Mouse (Mus musculus) hindbrain, embryonic 10.5 days (tissue): ENCODE measurements around the gene Snd1. TPM values are rescaled to one million over a fixed set of nuclear protein-coding genes. Genes with fewer than 3 reads are reported as not detected.
A peak's percentile ranks its signal among the peaks of the same experiment; 100 is the strongest.

Experiments used
- DNase-seq: peaks from one replicate; pipeline ENCODE4 v3.0.0-alpha.2; 2017; ENCODE audit warnings: low spot score
- H3K27ac ChIP-seq: fragments of 300-500 bp; sonication (generic); 2 replicates; pipeline ENCODE4 v1.5.1; 2016; ENCODE audit warnings: mild to moderate bottlenecking, moderate library complexity
- H3K27me3 ChIP-seq: fragments of 300-500 bp; sonication (generic); 2 replicates; pipeline ENCODE4 v1.6.1; 2016; ENCODE audit warnings: mild to moderate bottlenecking; ENCODE audit not compliant: poor library complexity, insufficient read depth, severe bottlenecking
- H3K36me3 ChIP-seq: fragments of 300-500 bp; sonication (generic); 2 replicates; pipeline ENCODE4 v1.6.1; 2016; ENCODE audit warnings: mild to moderate bottlenecking, moderate library complexity
- H3K4me1 ChIP-seq: fragments of 300-500 bp; sonication (generic); replicated peaks from 2 replicates; pipeline ENCODE4 v1.6.1; 2016; ENCODE audit warnings: mild to moderate bottlenecking
- H3K4me3 ChIP-seq: fragments of 300-500 bp; sonication (generic); 2 replicates; pipeline ENCODE4 v1.5.1; 2016; ENCODE audit warnings: mild to moderate bottlenecking, moderate library complexity
- H3K9me3 ChIP-seq: fragments of 300-500 bp; sonication (generic); 2 replicates; pipeline ENCODE4 v1.6.1; 2016; ENCODE audit warnings: mild to moderate bottlenecking, moderate library complexity
- WGBS: fragments of 180-500 bp; shearing (Covaris S2); methylation state at CpG from one replicate; pipeline ENCODE4 v1.1.7; 2016; 5-methylcytosine and 5-hydroxymethylcytosine counted together
- polyA plus RNA-seq: library from polyadenylated mRNA; unstranded; fragments of >200 nt; fragmentation: Nextera tagmentation; extraction: Ambion mirVana; gene quantifications from 2 replicates; pipeline ENCODE4 v1.2.1, GENCODE M21; 2016

Snd1 gene
- polyA plus RNA-seq, 1 experiment from 2014 or later = 117 TPM

DNA sequence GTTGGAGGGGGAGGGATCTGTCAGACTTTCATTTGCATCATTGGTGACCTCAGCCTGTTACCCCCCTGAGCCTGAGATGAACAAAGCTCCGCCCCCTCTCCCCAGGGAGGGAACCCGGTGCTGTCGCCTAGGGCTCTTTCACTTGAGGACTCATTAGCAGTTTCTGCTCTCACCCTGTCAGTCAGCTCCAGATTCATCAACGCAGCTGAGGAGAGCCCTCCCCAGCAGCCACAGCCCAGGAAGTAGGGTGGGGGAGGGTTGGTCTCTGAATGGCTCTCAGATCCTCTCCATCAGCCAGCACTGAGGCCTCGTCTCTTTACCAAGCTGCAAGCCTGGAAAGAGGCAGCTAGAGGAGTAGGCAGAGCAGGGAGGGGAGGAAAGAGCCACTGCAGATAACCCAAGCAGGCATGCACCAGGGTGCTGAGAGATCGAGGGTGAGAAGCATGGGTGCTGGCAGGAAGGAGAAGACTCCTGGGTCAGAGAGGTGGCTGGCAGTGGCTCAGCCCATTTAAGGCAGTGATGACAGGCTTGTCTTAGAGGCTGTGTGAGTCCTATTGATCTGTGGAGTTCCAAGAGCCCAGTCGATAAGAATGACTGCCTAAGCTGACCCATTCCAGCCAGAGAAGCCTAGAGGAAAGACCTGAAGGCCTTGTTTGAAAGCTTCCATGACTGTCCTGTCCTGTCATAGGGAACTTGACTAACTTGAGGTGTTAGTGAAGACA lies 403.2 kb downstream of the Snd1 start:
- Histone ChIP-seq H3K9me3 (no peaks in the 10 kb centered on the region), H3K36me3 (peaks cover 49% of the 10 kb centered on the region), H3K27ac (peak overlapping the region; percentile 81), H3K27me3 (0 out of 2 replicates have a peak, but pooled peaks cover 6% of the 10 kb centered on the region), H3K4me3 (no peak overlapping the region), H3K4me1 (peaks cover 59% of the 10 kb centered on the region)
- DNase-seq = peak; percentile 43
- WGBS = 16% methylated on average over 7 of the region's 7 CpGs

- H3K27ac ChIP-seq = no peak overlapping the region
- no peaks in the 10 kb centered on the region for H3K9me3 ChIP-seq
- H3K36me3 ChIP-seq = peaks cover 61% of the 10 kb centered on the region
- 77% methylated on average over 8 of the region's 8 CpGs for WGBS
- 0 out of 2 replicates have a peak, but pooled peaks cover 6% of the 10 kb centered on the region for H3K27me3 ChIP-seq
- DNase-seq = no peak
- peaks cover 52% of the 10 kb centered on the region for H3K4me1 ChIP-seq
- H3K4me3 ChIP-seq = no peak overlapping the region
These were observed 404.4 kb downstream of the Snd1 start for GRCm38 (mm10) chr6:28879315-28879714.

- peaks cover 50% of the 10 kb centered on the region for H3K4me1 ChIP-seq
- H3K27ac ChIP-seq = no peak overlapping the region; the same call in 1 of the 2 replicates
- 86% methylated on average over 4 of the region's 4 CpGs for WGBS
- no peak overlapping the region for H3K4me3 ChIP-seq
- H3K27me3 ChIP-seq = no peaks in the 10 kb centered on the region
- H3K36me3 ChIP-seq = peaks cover 66% of the 10 kb centered on the region
- DNase-seq = no peak
- H3K9me3 ChIP-seq = no peaks in the 10 kb centered on the region
These were observed 406.0 kb downstream of the Snd1 start for GRCm38 (mm10) chr6:28880909-28881308.

DNA sequence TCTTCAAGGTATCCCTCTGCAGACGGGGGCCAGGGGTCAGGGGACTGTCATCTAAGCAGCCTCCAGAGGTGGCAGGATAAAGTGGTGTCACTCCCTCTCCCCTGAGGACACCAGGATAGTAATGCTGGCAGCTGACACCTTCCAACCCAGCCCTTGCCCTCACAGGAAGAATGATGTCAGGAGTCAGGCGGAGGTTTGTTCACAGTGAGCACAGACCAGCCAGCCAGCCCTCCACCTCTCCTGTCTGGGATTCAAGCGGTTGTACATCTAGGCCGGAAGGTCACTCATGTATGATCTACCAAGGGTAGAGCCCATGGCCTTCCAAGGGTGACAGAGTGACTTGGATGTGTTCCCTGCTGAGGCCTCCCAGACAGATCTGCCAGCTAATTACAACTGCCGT lies 408.6 kb downstream of the Snd1 start:
- peaks cover 88% of the 10 kb centered on the region for H3K36me3 ChIP-seq
- peaks cover 24% of the 10 kb centered on the region for H3K4me1 ChIP-seq
- no peak for DNase-seq
- no peak overlapping the region for H3K4me3 ChIP-seq
- H3K27me3 ChIP-seq = no peaks in the 10 kb centered on the region
- H3K27ac ChIP-seq = no peak overlapping the region
- 81% methylated on average over 5 of the region's 5 CpGs for WGBS
- no peaks in the 10 kb centered on the region for H3K9me3 ChIP-seq

- Histone ChIP-seq H3K36me3 (peaks cover 90% of the 10 kb centered on the region), H3K4me3 (no peak overlapping the region), H3K9me3 (no peaks in the 10 kb centered on the region), H3K27ac (no peak overlapping the region), H3K27me3 (no peaks in the 10 kb centered on the region), H3K4me1 (peaks cover 6% of the 10 kb centered on the region)
- 89% methylated on average over 7 of the region's 7 CpGs for WGBS
- DNase-seq = no peak
These were observed 411.9 kb downstream of the Snd1 start for GRCm38 (mm10) chr6:28886724-28887440.

DNA sequence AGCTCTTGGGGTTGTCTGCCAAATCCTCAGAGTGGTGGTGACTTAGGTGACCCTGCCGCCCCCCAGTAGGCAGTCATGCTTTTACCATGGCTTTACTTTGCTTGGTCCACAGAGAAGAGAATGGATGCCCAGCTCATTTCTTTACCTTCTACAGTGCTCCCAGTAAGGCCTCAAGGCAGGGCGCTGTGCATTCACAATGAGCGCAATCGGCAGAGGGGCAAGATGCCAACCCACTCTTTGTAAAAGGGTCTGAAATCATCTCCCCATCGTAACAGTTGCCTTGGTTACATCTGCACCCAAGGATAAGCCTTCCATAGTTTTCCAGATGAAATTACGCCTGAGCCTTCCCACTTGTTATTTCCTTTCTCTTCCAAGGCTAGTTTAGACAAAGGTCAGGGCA lies 415.5 kb downstream of the Snd1 start:
- Histone ChIP-seq H3K9me3 (no peaks in the 10 kb centered on the region), H3K27me3 (no peaks in the 10 kb centered on the region), H3K36me3 (peaks cover 55% of the 10 kb centered on the region), H3K27ac (no peak overlapping the region; the same call in 1 of the 2 replicates), H3K4me1 (peaks cover 23% of the 10 kb centered on the region), H3K4me3 (no peak overlapping the region)
- 85% methylated on average over 6 of the region's 6 CpGs for WGBS
- DNase-seq = no peak

DNA sequence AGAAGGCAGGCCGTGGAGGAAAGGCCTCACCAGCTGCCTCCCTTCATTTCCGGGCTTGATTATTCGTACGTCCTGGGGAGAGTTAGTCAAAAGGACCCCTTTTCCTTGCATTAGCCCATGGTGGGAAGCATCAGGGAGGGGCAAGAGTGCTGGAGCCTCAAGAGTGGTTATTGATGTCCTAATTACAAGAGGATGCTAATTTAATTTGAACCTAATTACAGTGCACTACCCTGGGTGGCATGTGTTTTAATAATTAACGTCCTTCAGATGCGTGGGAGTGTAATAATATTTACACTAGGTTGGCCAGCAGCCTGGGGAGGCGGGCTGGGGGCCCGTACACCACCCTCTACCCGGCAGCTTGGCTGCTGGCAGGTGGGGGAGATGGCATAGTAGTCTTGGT lies 416.5 kb downstream of the Snd1 start:
- WGBS = 59% methylated on average over 9 of the region's 9 CpGs
- peaks cover 45% of the 10 kb centered on the region for H3K36me3 ChIP-seq
- DNase-seq = no peak
- peak overlapping the region; percentile 9; the same call in 1 of the 2 replicates for H3K27ac ChIP-seq
- no peaks in the 10 kb centered on the region for H3K9me3 ChIP-seq
- no peaks in the 10 kb centered on the region for H3K27me3 ChIP-seq
- peaks cover 33% of the 10 kb centered on the region for H3K4me1 ChIP-seq
- no peak overlapping the region for H3K4me3 ChIP-seq

GRCm38 (mm10) chr6:28895004-28895515 lies 420.1 kb downstream of the Snd1 start:
- Histone ChIP-seq H3K27ac (peak overlapping the region; percentile 54), H3K9me3 (no peaks in the 10 kb centered on the region), H3K27me3 (no peaks in the 10 kb centered on the region; the same call in 1 of the 2 replicates), H3K36me3 (peaks cover 10% of the 10 kb centered on the region), H3K4me3 (no peak overlapping the region), H3K4me1 (peaks cover 58% of the 10 kb centered on the region)
- WGBS = 82% methylated on average over 12 of the region's 12 CpGs
- DNase-seq = no peak

- peak; percentile 10 for DNase-seq
- Histone ChIP-seq H3K4me3 (no peak overlapping the region), H3K27ac (peak overlapping the region; percentile 54; the same call in 1 of the 2 replicates), H3K27me3 (no peaks in the 10 kb centered on the region; the same call in 1 of the 2 replicates), H3K36me3 (peaks cover 4% of the 10 kb centered on the region), H3K4me1 (peaks cover 58% of the 10 kb centered on the region), H3K9me3 (no peaks in the 10 kb centered on the region)
- WGBS = 85% methylated on average over 6 of the region's 6 CpGs
These were observed 420.8 kb downstream of the Snd1 start for GRCm38 (mm10) chr6:28895726-28896125.

DNA sequence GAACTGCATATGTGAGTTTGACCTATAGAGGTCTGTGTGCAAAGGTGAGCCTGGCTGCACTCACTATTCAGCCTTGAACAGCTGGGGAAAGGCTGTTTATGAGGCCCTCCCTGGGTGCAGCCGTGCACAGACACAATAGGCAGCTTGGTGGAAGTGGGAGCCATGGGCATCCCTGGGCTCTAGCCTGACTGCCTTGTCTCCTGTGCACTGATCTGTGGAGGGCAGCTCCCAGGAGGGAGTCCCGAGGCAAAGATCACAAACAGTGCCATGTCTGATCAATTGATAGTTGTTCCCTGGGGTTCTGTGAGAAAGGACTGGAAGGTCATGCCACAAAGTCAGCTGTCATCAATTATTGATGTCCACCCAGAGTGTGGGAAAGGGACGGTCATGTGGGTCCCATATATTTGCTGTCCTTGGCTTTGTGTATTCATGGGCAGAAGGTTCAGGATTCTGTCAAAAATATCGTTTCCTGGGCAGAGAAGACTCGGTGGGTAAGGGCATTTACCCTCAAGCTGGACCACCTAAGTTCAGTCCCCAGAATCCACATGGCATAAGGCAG lies 421.9 kb downstream of the Snd1 start:
- H3K36me3 ChIP-seq = no peaks in the 10 kb centered on the region
- 22% methylated on average over 5 of the region's 5 CpGs for WGBS
- H3K4me1 ChIP-seq = peaks cover 57% of the 10 kb centered on the region
- H3K27me3 ChIP-seq = no peaks in the 10 kb centered on the region; the same call in 1 of the 2 replicates
- H3K9me3 ChIP-seq = no peaks in the 10 kb centered on the region
- no peak overlapping the region for H3K4me3 ChIP-seq
- peak; percentile 44 for DNase-seq
- peak overlapping the region; percentile 46; the same call in 1 of the 2 replicates for H3K27ac ChIP-seq

- Histone ChIP-seq H3K4me3 (no peak overlapping the region), H3K9me3 (no peaks in the 10 kb centered on the region), H3K4me1 (peaks cover 57% of the 10 kb centered on the region), H3K27ac (peak overlapping the region; percentile 62; the same call in 1 of the 2 replicates), H3K27me3 (peaks cover 2% of the 10 kb centered on the region; the same call in 1 of the 2 replicates), H3K36me3 (no peaks in the 10 kb centered on the region)
- WGBS = 63% methylated on average over 11 of the region's 11 CpGs
- no peak for DNase-seq
These were observed 422.6 kb downstream of the Snd1 start for GRCm38 (mm10) chr6:28897326-28898085.

DNA sequence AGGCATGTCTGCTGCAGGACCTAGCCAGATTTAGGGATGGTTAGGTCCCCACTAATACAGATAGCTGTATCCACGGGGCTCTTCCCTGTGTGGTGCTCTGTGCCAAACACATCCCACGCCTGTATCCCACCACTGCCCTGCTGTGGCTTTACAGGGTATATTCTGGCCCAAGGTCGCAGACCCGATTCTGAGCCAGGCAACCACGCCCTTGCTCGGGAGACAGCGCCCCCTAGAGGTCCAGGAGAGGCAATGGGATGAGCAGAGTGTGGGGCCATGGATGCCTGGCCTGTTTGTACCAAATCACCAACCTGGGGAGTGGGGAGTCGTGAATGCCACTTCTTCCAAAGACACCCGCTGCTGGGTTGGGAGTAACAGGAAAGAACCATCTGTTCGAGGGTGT lies 423.9 kb downstream of the Snd1 start:
- Histone ChIP-seq H3K27me3 (peaks cover 5% of the 10 kb centered on the region; the same call in 1 of the 2 replicates), H3K9me3 (no peaks in the 10 kb centered on the region), H3K27ac (no peak overlapping the region), H3K36me3 (no peaks in the 10 kb centered on the region), H3K4me1 (peaks cover 57% of the 10 kb centered on the region), H3K4me3 (no peak overlapping the region)
- peak; percentile 67 for DNase-seq
- WGBS = 19% methylated on average over 10 of the region's 10 CpGs
